Mouse (Mus musculus): Measurements from ENCODE around the gene Gzmm. TPM values are rescaled to one million over a fixed set of nuclear protein-coding genes. Genes with fewer than 3 reads are reported as not detected.

Gzmm gene
- total and polyA plus RNA-seq, 2 experiments from 2014 or later, result 0.63 to 1.2 TPM

DNA sequence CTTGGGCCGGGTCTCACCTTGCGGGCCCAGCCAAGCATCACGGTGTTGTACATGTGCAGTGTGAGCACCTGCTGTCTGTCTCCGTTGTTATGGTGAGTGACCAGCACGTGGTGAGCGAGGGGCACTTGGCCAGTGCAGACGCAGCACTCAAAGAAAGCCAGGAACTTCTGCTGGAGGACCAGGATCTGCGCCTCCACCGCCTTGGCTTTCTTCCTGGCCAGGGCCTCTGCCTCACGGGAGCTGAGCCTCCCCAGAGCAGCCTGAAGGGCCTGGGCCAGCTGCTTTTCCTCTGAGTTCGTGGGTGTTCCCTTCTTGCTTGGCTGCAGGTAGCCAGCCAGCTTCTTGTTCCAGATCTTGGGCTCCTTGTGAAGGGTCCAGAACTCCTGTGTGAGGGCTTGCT, 54.3 kb downstream of the Gzmm start:
- WGBS, result 92% methylated on average over 11 of the region's 11 CpGs
- H3K4me3 ChIP-seq (ENCODE audit: low read length), result no peak overlapping the region
- peaks cover 3% of the 10 kb centered on the region; the same call in 1 of the 2 replicates for H3K4me1 ChIP-seq (ENCODE audit: insufficient read depth, low read length)
- no peak for DNase-seq (ENCODE audit: low spot score)
- H3K4me2 ChIP-seq (ENCODE audit: low read depth, low read length), result no peak overlapping the region
- ATAC-seq, result no peak
- no peaks in the 10 kb centered on the region for H3K27me3 ChIP-seq (ENCODE audit: insufficient read depth, low read length)
- H3K9ac ChIP-seq (replicated peaks; ENCODE audit: low read length), result no peak overlapping the region
- peaks cover 38% of the 10 kb centered on the region for H3K36me3 ChIP-seq (ENCODE audit: insufficient read depth, low read length)
- H3K9me3 ChIP-seq (ENCODE audit: low read length), result peaks cover 7% of the 10 kb centered on the region; the same call in 1 of the 2 replicates
- H3K27ac ChIP-seq, result no peak overlapping the region
- TF ChIP-seq CTCF (IDR thresholded peaks at IDR 0.05; ENCODE audit: low read depth), result no peak

DNA sequence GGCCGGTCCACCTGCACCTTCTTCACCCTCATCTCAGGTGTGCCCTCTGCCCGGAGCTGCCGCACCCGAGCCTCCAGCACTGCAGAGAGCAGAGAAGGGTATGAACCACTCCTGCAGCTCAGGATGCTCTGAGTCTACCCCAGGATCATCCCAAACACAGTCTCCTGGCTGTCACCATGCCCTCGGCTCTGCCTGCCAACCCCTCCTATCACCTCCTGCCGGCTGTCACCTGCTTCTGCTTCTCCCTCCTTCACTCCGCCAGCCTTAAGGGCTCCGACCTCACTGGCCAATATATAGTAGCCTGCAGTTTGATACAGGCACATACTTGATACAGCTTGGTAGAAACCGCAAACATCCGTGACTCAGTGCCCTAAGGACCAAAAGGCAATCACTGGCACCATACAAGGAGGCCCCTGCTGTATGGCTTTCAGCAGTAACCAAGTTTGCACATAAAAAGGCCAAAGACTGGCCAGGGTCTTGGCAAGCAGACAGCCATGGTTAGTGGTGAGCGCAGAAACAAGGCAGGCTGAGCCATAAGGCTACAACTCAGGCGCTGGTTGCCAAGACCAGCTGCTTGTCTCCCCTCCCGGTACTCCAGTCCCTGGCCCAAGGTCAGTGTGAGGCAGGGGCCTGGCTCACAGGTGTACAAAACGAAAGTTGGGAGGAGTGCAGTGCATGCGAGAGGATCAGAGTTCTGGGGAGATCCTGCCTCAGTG, 55.0 kb downstream of the Gzmm start:
- WGBS, result 92% methylated on average over 15 of the region's 15 CpGs
- peaks cover 7% of the 10 kb centered on the region; the same call in 1 of the 2 replicates for H3K9me3 ChIP-seq (ENCODE audit: low read length)
- peaks cover 32% of the 10 kb centered on the region for H3K36me3 ChIP-seq (ENCODE audit: insufficient read depth, low read length)
- H3K27ac ChIP-seq, result no peak overlapping the region
- no peak overlapping the region for H3K4me3 ChIP-seq (ENCODE audit: low read length)
- no peaks in the 10 kb centered on the region for H3K27me3 ChIP-seq (ENCODE audit: insufficient read depth, low read length)
- peaks cover 3% of the 10 kb centered on the region; the same call in 1 of the 2 replicates for H3K4me1 ChIP-seq (ENCODE audit: insufficient read depth, low read length)
- no peak for ATAC-seq
- no peak overlapping the region for H3K9ac ChIP-seq (replicated peaks; ENCODE audit: low read length)
- TF ChIP-seq CTCF (IDR thresholded peaks at IDR 0.05; ENCODE audit: low read depth), result no peak
- DNase-seq (ENCODE audit: low spot score), result no peak
- H3K4me2 ChIP-seq (ENCODE audit: low read depth, low read length), result no peak overlapping the region

Other genes with a start within 250 kb of the Gzmm start
- gene Vmn2r83, start 220.3 kb upstream of the Gzmm start, total RNA-seq (2014; rRNA removed), result not detected in 2 replicates
- gene Vmn2r83, start 220.3 kb upstream of the Gzmm start, polyA plus RNA-seq (2015; fragmentation: Nextera tagmentation; extraction: Ambion mirVana), result 0.04 TPM in 1 of 2 replicates, not detected in the other
- 30.3 and 38.0 TPM in 2 replicates for gene Plpp2, start 155.2 kb upstream of the Gzmm start, total RNA-seq (2014; rRNA removed)
- gene Plpp2, start 155.2 kb upstream of the Gzmm start, polyA plus RNA-seq (2015; fragmentation: Nextera tagmentation; extraction: Ambion mirVana), result 16.9 and 17.7 TPM in 2 replicates
- 115 and 126 TPM in 2 replicates for gene Mier2, start 133.8 kb upstream of the Gzmm start, total RNA-seq (2014; rRNA removed)
- gene Mier2, start 133.8 kb upstream of the Gzmm start, polyA plus RNA-seq (2015; fragmentation: Nextera tagmentation; extraction: Ambion mirVana), result 36.3 and 37.5 TPM in 2 replicates
- not detected in 2 replicates for gene Theg, start 101.7 kb upstream of the Gzmm start, total RNA-seq (2014; rRNA removed)
- not detected in 2 replicates for gene Theg, start 101.7 kb upstream of the Gzmm start, polyA plus RNA-seq (2015; fragmentation: Nextera tagmentation; extraction: Ambion mirVana)
- 31.9 and 37.6 TPM in 2 replicates for gene C2cd4c, start 75.0 kb upstream of the Gzmm start, total RNA-seq (2014; rRNA removed)
- 1.0 and 1.1 TPM in 2 replicates for gene C2cd4c, start 75.0 kb upstream of the Gzmm start, polyA plus RNA-seq (2015; fragmentation: Nextera tagmentation; extraction: Ambion mirVana)
- gene Shc2, start 51.1 kb upstream of the Gzmm start, total RNA-seq (2014; rRNA removed), result 66.2 and 67.9 TPM in 2 replicates
- gene Shc2, start 51.1 kb upstream of the Gzmm start, polyA plus RNA-seq (2015; fragmentation: Nextera tagmentation; extraction: Ambion mirVana), result 19.8 and 21.3 TPM in 2 replicates
- gene Odf3l2, start 43.3 kb upstream of the Gzmm start, total RNA-seq (2014; rRNA removed), result 0.42 and 2.0 TPM in 2 replicates
- 0.60 and 0.71 TPM in 2 replicates for gene Odf3l2, start 43.3 kb upstream of the Gzmm start, polyA plus RNA-seq (2015; fragmentation: Nextera tagmentation; extraction: Ambion mirVana)
- 0.90 and 2.1 TPM in 2 replicates for gene Madcam1, start 24.5 kb upstream of the Gzmm start, total RNA-seq (2014; rRNA removed)
- 0.98 and 1.4 TPM in 2 replicates for gene Madcam1, start 24.5 kb upstream of the Gzmm start, polyA plus RNA-seq (2015; fragmentation: Nextera tagmentation; extraction: Ambion mirVana)
- gene Tpgs1, start 19.7 kb upstream of the Gzmm start, total RNA-seq (2014; rRNA removed), result 117 and 135 TPM in 2 replicates
- gene Tpgs1, start 19.7 kb upstream of the Gzmm start, polyA plus RNA-seq (2015; fragmentation: Nextera tagmentation; extraction: Ambion mirVana), result 132 and 133 TPM in 2 replicates
- gene Cdc34, start 6.8 kb upstream of the Gzmm start, total RNA-seq (2014; rRNA removed), result 65.1 and 76.7 TPM in 2 replicates
- 69.8 and 71.3 TPM in 2 replicates for gene Cdc34, start 6.8 kb upstream of the Gzmm start, polyA plus RNA-seq (2015; fragmentation: Nextera tagmentation; extraction: Ambion mirVana)
- gene Bsg, start 15.5 kb downstream of the Gzmm start, total RNA-seq (2014; rRNA removed), result 1,127 and 1,151 TPM in 2 replicates
- gene Bsg, start 15.5 kb downstream of the Gzmm start, polyA plus RNA-seq (2015; fragmentation: Nextera tagmentation; extraction: Ambion mirVana), result 1,243 and 1,259 TPM in 2 replicates
- gene Hcn2, start 27.6 kb downstream of the Gzmm start, total RNA-seq (2014; rRNA removed), result 92.6 and 101 TPM in 2 replicates
- gene Hcn2, start 27.6 kb downstream of the Gzmm start, polyA plus RNA-seq (2015; fragmentation: Nextera tagmentation; extraction: Ambion mirVana), result 5.5 and 6.6 TPM in 2 replicates
- gene Polrmt, start 57.6 kb downstream of the Gzmm start, total RNA-seq (2014; rRNA removed), result 30.4 and 36.5 TPM in 2 replicates
- gene Polrmt, start 57.6 kb downstream of the Gzmm start, polyA plus RNA-seq (2015; fragmentation: Nextera tagmentation; extraction: Ambion mirVana), result 29.7 and 32.6 TPM in 2 replicates
- 1.3 and 2.2 TPM in 2 replicates for gene Fgf22, start 66.1 kb downstream of the Gzmm start, total RNA-seq (2014; rRNA removed)
- 3.8 and 5.1 TPM in 2 replicates for gene Fgf22, start 66.1 kb downstream of the Gzmm start, polyA plus RNA-seq (2015; fragmentation: Nextera tagmentation; extraction: Ambion mirVana)
- 112 and 120 TPM in 2 replicates for gene Rnf126, start 77.9 kb downstream of the Gzmm start, total RNA-seq (2014; rRNA removed)
- gene Rnf126, start 77.9 kb downstream of the Gzmm start, polyA plus RNA-seq (2015; fragmentation: Nextera tagmentation; extraction: Ambion mirVana), result 108 and 119 TPM in 2 replicates
- 2.6 and 3.3 TPM in 2 replicates for gene Fstl3, start 88.3 kb downstream of the Gzmm start, total RNA-seq (2014; rRNA removed)
- gene Fstl3, start 88.3 kb downstream of the Gzmm start, polyA plus RNA-seq (2015; fragmentation: Nextera tagmentation; extraction: Ambion mirVana), result 3.1 and 3.2 TPM in 2 replicates
- 0.54 and 1.8 TPM in 2 replicates for gene Prss57, start 101.9 kb downstream of the Gzmm start, total RNA-seq (2014; rRNA removed)
- gene Prss57, start 101.9 kb downstream of the Gzmm start, polyA plus RNA-seq (2015; fragmentation: Nextera tagmentation; extraction: Ambion mirVana), result 0.13 and 0.33 TPM in 2 replicates
- gene Palm, start 104.6 kb downstream of the Gzmm start, total RNA-seq (2014; rRNA removed), result 156 and 157 TPM in 2 replicates
- 221 and 242 TPM in 2 replicates for gene Palm, start 104.6 kb downstream of the Gzmm start, polyA plus RNA-seq (2015; fragmentation: Nextera tagmentation; extraction: Ambion mirVana)
- gene Misp, start 132.0 kb downstream of the Gzmm start, total RNA-seq (2014; rRNA removed), result 0.05 and 0.22 TPM in 2 replicates
- 0.33 TPM in 1 of 2 replicates, not detected in the other for gene Misp, start 132.0 kb downstream of the Gzmm start, polyA plus RNA-seq (2015; fragmentation: Nextera tagmentation; extraction: Ambion mirVana)
- gene Ptbp1, start 165.4 kb downstream of the Gzmm start, total RNA-seq (2014; rRNA removed), result 166 and 173 TPM in 2 replicates
- gene Ptbp1, start 165.4 kb downstream of the Gzmm start, polyA plus RNA-seq (2015; fragmentation: Nextera tagmentation; extraction: Ambion mirVana), result 58.9 and 65.5 TPM in 2 replicates
- 9.4 and 20.5 TPM in 2 replicates for gene Prtn3, start 185.5 kb downstream of the Gzmm start, total RNA-seq (2014; rRNA removed)
- gene Prtn3, start 185.5 kb downstream of the Gzmm start, polyA plus RNA-seq (2015; fragmentation: Nextera tagmentation; extraction: Ambion mirVana), result 11.6 and 11.8 TPM in 2 replicates
- gene Plppr3, start 185.6 kb downstream of the Gzmm start, total RNA-seq (2014; rRNA removed), result 487 and 541 TPM in 2 replicates
- gene Plppr3, start 185.6 kb downstream of the Gzmm start, polyA plus RNA-seq (2015; fragmentation: Nextera tagmentation; extraction: Ambion mirVana), result 268 and 283 TPM in 2 replicates
- gene Elane, start 197.2 kb downstream of the Gzmm start, total RNA-seq (2014; rRNA removed), result not detected in 2 replicates
- gene Elane, start 197.2 kb downstream of the Gzmm start, polyA plus RNA-seq (2015; fragmentation: Nextera tagmentation; extraction: Ambion mirVana), result 0.24 TPM in 1 of 2 replicates, not detected in the other
- gene Cfd, start 201.8 kb downstream of the Gzmm start, total RNA-seq (2014; rRNA removed), result not detected in 2 replicates
- gene Cfd, start 201.8 kb downstream of the Gzmm start, polyA plus RNA-seq (2015; fragmentation: Nextera tagmentation; extraction: Ambion mirVana), result not detected in 2 replicates
- 71.4 and 82.2 TPM in 2 replicates for gene Med16, start 219.9 kb downstream of the Gzmm start, total RNA-seq (2014; rRNA removed)
- 43.2 and 48.4 TPM in 2 replicates for gene Med16, start 219.9 kb downstream of the Gzmm start, polyA plus RNA-seq (2015; fragmentation: Nextera tagmentation; extraction: Ambion mirVana)
- gene Gm26602, start 221.8 kb downstream of the Gzmm start, total RNA-seq (2014; rRNA removed), result not detected in 2 replicates
- gene Gm26602, start 221.8 kb downstream of the Gzmm start, polyA plus RNA-seq (2015; fragmentation: Nextera tagmentation; extraction: Ambion mirVana), result 4.9 and 17.2 TPM in 2 replicates
- 7.7 and 9.4 TPM in 2 replicates for gene Kiss1r, start 228.0 kb downstream of the Gzmm start, total RNA-seq (2014; rRNA removed)
- gene Kiss1r, start 228.0 kb downstream of the Gzmm start, polyA plus RNA-seq (2015; fragmentation: Nextera tagmentation; extraction: Ambion mirVana), result 3.4 and 3.9 TPM in 2 replicates
- gene R3hdm4, start 232.2 kb downstream of the Gzmm start, total RNA-seq (2014; rRNA removed), result 111 and 133 TPM in 2 replicates
- gene R3hdm4, start 232.2 kb downstream of the Gzmm start, polyA plus RNA-seq (2015; fragmentation: Nextera tagmentation; extraction: Ambion mirVana), result 252 and 267 TPM in 2 replicates
- gene Arid3a, start 238.0 kb downstream of the Gzmm start, total RNA-seq (2014; rRNA removed), result 9.7 and 10.1 TPM in 2 replicates
- gene Arid3a, start 238.0 kb downstream of the Gzmm start, polyA plus RNA-seq (2015; fragmentation: Nextera tagmentation; extraction: Ambion mirVana), result 2.5 and 2.6 TPM in 2 replicates

Measured in hindbrain, postnatal 0 days (tissue).